Mouse (Mus musculus): ENCODE data around the gene Zbtb3. TPM values are rescaled to one million over a fixed set of nuclear protein-coding genes. Genes with fewer than 3 reads are reported as not detected.
A peak's percentile ranks its signal among the peaks of the same experiment; 100 is the strongest.
"Not testable (repeated sequence)": the region's sequence is repeated elsewhere in the genome, so short reads cannot be mapped to it uniquely, and the experiment has no call there.

The Zbtb3 gene
- total and polyA plus RNA-seq, 2 experiments from 2014 or later = 5.0 to 7.0 TPM

- no peak for TF ChIP-seq CTCF (IDR thresholded peaks at IDR 0.05; ENCODE audit: low read depth)
- Histone ChIP-seq H3K36me3 (ENCODE audit: insufficient read depth) (peaks cover 81% of the 10 kb centered on the region), H3K27ac (ENCODE audit: low read depth, low read length) (no peak overlapping the region), H3K9ac (no peak overlapping the region), H3K4me1 (ENCODE audit: insufficient read depth) (no peaks in the 10 kb centered on the region), H3K27me3 (ENCODE audit: insufficient read depth, low read length) (no peaks in the 10 kb centered on the region), H3K4me3 (ENCODE audit: low read depth, low read length) (no peak overlapping the region), H3K4me2 (ENCODE audit: low read depth) (no peak overlapping the region), H3K9me3 (ENCODE audit: low read length) (no peaks in the 10 kb centered on the region)
- 69% methylated on average over 8 of the region's 8 CpGs for WGBS
- ATAC-seq = peak; percentile 39; the same call in 1 of the 2 replicates
- no peak for DNase-seq
These were observed 28.3 kb downstream of the Zbtb3 start for GRCm38 (mm10) chr19:8830664-8831063.

GRCm38 (mm10) chr19:8831262-8831661 lies 28.9 kb downstream of the Zbtb3 start:
- Histone ChIP-seq H3K36me3 (ENCODE audit: insufficient read depth) (peaks cover 77% of the 10 kb centered on the region), H3K9me3 (ENCODE audit: low read length) (no peaks in the 10 kb centered on the region), H3K4me1 (ENCODE audit: insufficient read depth) (no peaks in the 10 kb centered on the region), H3K27me3 (ENCODE audit: insufficient read depth, low read length) (no peaks in the 10 kb centered on the region), H3K4me2 (ENCODE audit: low read depth) (no peak overlapping the region), H3K4me3 (ENCODE audit: low read depth, low read length) (no peak overlapping the region), H3K27ac (ENCODE audit: low read depth, low read length) (no peak overlapping the region), H3K9ac (no peak overlapping the region)
- WGBS = 73% methylated on average over 11 of the region's 11 CpGs
- ATAC-seq (peak; percentile 66; the same call in 1 of the 2 replicates), DNase-seq (no peak)
- TF ChIP-seq CTCF (IDR thresholded peaks at IDR 0.05; ENCODE audit: low read depth) = peak; percentile 41

GRCm38 (mm10) chr19:8832971-8833370 lies 30.6 kb downstream of the Zbtb3 start:
- H3K4me2 ChIP-seq (ENCODE audit: low read depth) = no peak overlapping the region
- no peaks in the 10 kb centered on the region for H3K27me3 ChIP-seq (ENCODE audit: insufficient read depth, low read length)
- H3K36me3 ChIP-seq (ENCODE audit: insufficient read depth) = peaks cover 61% of the 10 kb centered on the region
- no peak for ATAC-seq
- no peaks in the 10 kb centered on the region for H3K4me1 ChIP-seq (ENCODE audit: insufficient read depth)
- TF ChIP-seq CTCF (IDR thresholded peaks at IDR 0.05; ENCODE audit: low read depth) = no peak
- no peak overlapping the region for H3K27ac ChIP-seq (ENCODE audit: low read depth, low read length)
- WGBS = 91% methylated on average over 4 of the region's 4 CpGs
- H3K9ac ChIP-seq = no peak overlapping the region
- DNase-seq = no peak
- no peaks in the 10 kb centered on the region for H3K9me3 ChIP-seq (ENCODE audit: low read length)
- no peak overlapping the region for H3K4me3 ChIP-seq (ENCODE audit: low read depth, low read length)

GRCm38 (mm10) chr19:8836327-8836726 lies 34.0 kb downstream of the Zbtb3 start:
- not testable (repeated sequence) for H3K27me3 ChIP-seq (ENCODE audit: insufficient read depth, low read length); H3K9me3 ChIP-seq (ENCODE audit: low read length); ATAC-seq; H3K4me1 ChIP-seq (ENCODE audit: insufficient read depth); H3K4me3 ChIP-seq (ENCODE audit: low read depth, low read length); H3K9ac ChIP-seq; DNase-seq
- Histone ChIP-seq H3K36me3 (ENCODE audit: insufficient read depth) (peaks cover 30% of the 10 kb centered on the region), H3K27ac (ENCODE audit: low read depth, low read length) (peak overlapping the region; percentile 98; the same call in 1 of the 2 replicates), H3K4me2 (ENCODE audit: low read depth) (0 out of 2 replicates have a peak overlapping the region, but pooled peaks have one; percentile 84)
- WGBS = 93% methylated on average over 10 of the region's 10 CpGs

- Histone ChIP-seq H3K27me3 (ENCODE audit: insufficient read depth, low read length) (no peaks in the 10 kb centered on the region), H3K4me2 (ENCODE audit: low read depth) (peak within 1 kb of the TSS; percentile 84), H3K36me3 (ENCODE audit: insufficient read depth) (peaks cover 27% of the 10 kb centered on the region), H3K4me1 (ENCODE audit: insufficient read depth) (peaks cover 5% of the 10 kb centered on the region), H3K4me3 (ENCODE audit: low read depth, low read length) (peak within 1 kb of the TSS; percentile 72), H3K9me3 (ENCODE audit: low read length) (no peaks in the 10 kb centered on the region), H3K9ac (peak within 1 kb of the TSS; percentile 97), H3K27ac (ENCODE audit: low read depth, low read length) (peak within 1 kb of the TSS; percentile 98)
- WGBS = 1% methylated on average over 38 of the region's 38 CpGs
- TF ChIP-seq CTCF (IDR thresholded peaks at IDR 0.05; ENCODE audit: low read depth) = peak; percentile 72
- ATAC-seq = peak; percentile 79
- peak; percentile 95 for DNase-seq
These were observed 35.0 kb downstream of the Zbtb3 start, which contains the start of gene Bscl2 for GRCm38 (mm10) chr19:8837251-8837791. Gene Bscl2 (plus strand): TSS chr19:8837467.

GRCm38 (mm10) chr19:8838041-8838730 lies 35.8 kb downstream of the Zbtb3 start:
- Histone ChIP-seq H3K9me3 (ENCODE audit: low read length) (no peaks in the 10 kb centered on the region), H3K4me2 (ENCODE audit: low read depth) (peak overlapping the region; percentile 84), H3K27me3 (ENCODE audit: insufficient read depth, low read length) (no peaks in the 10 kb centered on the region), H3K9ac (peak overlapping the region; percentile 97), H3K4me1 (ENCODE audit: insufficient read depth) (peaks cover 5% of the 10 kb centered on the region), H3K36me3 (ENCODE audit: insufficient read depth) (peaks cover 26% of the 10 kb centered on the region), H3K27ac (ENCODE audit: low read depth, low read length) (peak overlapping the region; percentile 98), H3K4me3 (ENCODE audit: low read depth, low read length) (peak overlapping the region; percentile 72)
- WGBS = 8% methylated on average over 15 of the region's 15 CpGs
- TF ChIP-seq CTCF (IDR thresholded peaks at IDR 0.05; ENCODE audit: low read depth) = no peak
- DNase-seq = peak; percentile 67
- ATAC-seq = peak; percentile 7
